Mouse (Mus musculus): Measurements from ENCODE around the gene Snx11.

- no peak for TF ChIP-seq CTCF (IDR thresholded peaks at IDR 0.05; ENCODE audit: low read depth)
- TF ChIP-seq EP300 (IDR thresholded peaks at IDR 0.05; ENCODE audit: low read depth): no peak
Observed at GRCm38 (mm10) chr11:96768240-96768639, 9.1 kb downstream of the Snx11 start.
